Mouse (Mus musculus) CH12.LX (cell line): Measurements from ENCODE around the gene Abcb9. TPM values are rescaled to one million over a fixed set of nuclear protein-coding genes. Genes with fewer than 3 reads are reported as not detected.

Source experiments
- DNase-seq: peaks from one replicate; pipeline ENCODE4 v3.0.0-alpha.2; 2013; ENCODE audit errors: extremely low read depth
- H3K27ac ChIP-seq: 2 replicates; pipeline ENCODE4 v1.5.1; 2012; ENCODE audit warnings: low read depth, mild to moderate bottlenecking, control low read depth, moderate library complexity; ENCODE audit not compliant: insufficient read depth
- H3K27me3 ChIP-seq: replicated peaks from 2 replicates; pipeline ENCODE3; 2012; ENCODE audit warnings: inconsistent platforms
- H3K36me3 ChIP-seq, 2 experiments: replicated peaks in 1 of 2; 2 replicates each; pipeline versions ENCODE3 to v1.6.1; 2012; ENCODE audit warnings: inconsistent platforms in 1 of 2, low read length in 1 of 2, mild to moderate bottlenecking in 1 of 2, mixed read lengths in 1 of 2, moderate library complexity in 1 of 2; ENCODE audit not compliant: control insufficient read depth in 1 of 2, insufficient read depth in 1 of 2
- H3K4me1 ChIP-seq, 2 experiments: 2 replicates each; pipeline ENCODE4 v1.6.1; 2012; ENCODE audit warnings: inconsistent platforms in 1 of 2, moderate library complexity in 1 of 2; ENCODE audit not compliant: insufficient read depth in 2 of 2, control insufficient read depth in 1 of 2
- H3K4me2 ChIP-seq: 2 replicates; pipeline ENCODE4 v1.6.1; 2012; ENCODE audit warnings: low read depth, mild to moderate bottlenecking, control low read depth; ENCODE audit not compliant: poor library complexity, insufficient read depth, severe bottlenecking
- H3K4me3 ChIP-seq, 3 experiments: fragments of 150-350 bp in 1 of 3; sonication (generic) in 1 of 3; replicated peaks in 1 of 3; 2 replicates each; pipeline versions ENCODE3 to v1.5.1; 2011 to 2012; ENCODE audit warnings: low read depth in 2 of 3, low read length in 2 of 3, mild to moderate bottlenecking in 2 of 3, moderate library complexity in 2 of 3, control low read depth in 1 of 3, improper control_type of control experiment in 1 of 3, inconsistent platforms in 1 of 3, mixed read lengths in 1 of 3; ENCODE audit not compliant: poor library complexity in 1 of 3
- H3K79me2 ChIP-seq: replicated peaks from 2 replicates; pipeline ENCODE4 v1.6.1; 2012; ENCODE audit warnings: mild to moderate bottlenecking, moderate library complexity; ENCODE audit not compliant: control insufficient read depth, poor library complexity, insufficient read depth, severe bottlenecking; ENCODE audit errors: extremely low read depth
- H3K9ac ChIP-seq: 2 replicates; pipeline ENCODE4 v1.6.1; 2012; ENCODE audit warnings: low read depth, mild to moderate bottlenecking, control low read depth, moderate library complexity; ENCODE audit not compliant: insufficient read depth
- H3K9me3 ChIP-seq: replicated peaks from 2 replicates; pipeline ENCODE3; 2012; ENCODE audit warnings: low read length, inconsistent platforms, mixed read lengths
- BHLHE40 ChIP-seq: IDR thresholded peaks from 2 replicates; pipeline ENCODE4 v1.6.1; 2011; ENCODE audit warnings: mild to moderate bottlenecking, low read depth, low read length, improper control_type of control experiment
- CTCF ChIP-seq, 2 experiments: IDR thresholded peaks in 1 of 2; conservative IDR thresholded peaks in 1 of 2; 2 replicates each; pipeline ENCODE4 v1.5.1; 2011 to 2012; ENCODE audit warnings: low read depth in 2 of 2, low read length in 2 of 2, improper control_type of control experiment in 1 of 2, inconsistent platforms in 1 of 2, mild to moderate bottlenecking in 1 of 2, moderate library complexity in 1 of 2
- ELF1 ChIP-seq: IDR thresholded peaks from 2 replicates; pipeline ENCODE4 v1.6.1; 2014; ENCODE audit warnings: low read depth, mild to moderate bottlenecking, inconsistent platforms, low read length, improper control_type of control experiment
- EP300 ChIP-seq: IDR thresholded peaks from 2 replicates; pipeline ENCODE4 v1.6.1; 2011; ENCODE audit warnings: low read length, improper control_type of control experiment
- ETS1 ChIP-seq: conservative IDR thresholded peaks from 2 replicates; pipeline ENCODE4 v1.6.1; 2012; ENCODE audit warnings: low read depth, mild to moderate bottlenecking, inconsistent platforms, low read length, improper control_type of control experiment, moderate library complexity
- GABPA ChIP-seq: IDR thresholded peaks from 2 replicates; pipeline ENCODE4 v1.6.1; 2012; ENCODE audit warnings: low read depth, low read length, improper control_type of control experiment, inconsistent platforms; ENCODE audit not compliant: insufficient replicate concordance
- HCFC1 ChIP-seq: IDR thresholded peaks from 2 replicates; pipeline ENCODE4 v1.6.1; 2012; ENCODE audit warnings: low read depth, mild to moderate bottlenecking, inconsistent platforms, low read length, improper control_type of control experiment
- JUN ChIP-seq: IDR thresholded peaks from 2 replicates; pipeline ENCODE4 v1.6.1; 2011; ENCODE audit warnings: low read depth, mild to moderate bottlenecking, low read length, improper control_type of control experiment, moderate library complexity; ENCODE audit not compliant: insufficient read depth
- JUND ChIP-seq: conservative IDR thresholded peaks from 2 replicates; pipeline ENCODE4 v1.6.1; 2011; ENCODE audit warnings: low read depth, low read length, improper control_type of control experiment
- MAFK ChIP-seq: IDR thresholded peaks from 2 replicates; pipeline ENCODE4 v1.6.1; 2011; ENCODE audit warnings: low read length, improper control_type of control experiment; ENCODE audit not compliant: insufficient replicate concordance
- MAZ ChIP-seq: IDR thresholded peaks from 2 replicates; pipeline ENCODE4 v1.6.1; 2012; ENCODE audit warnings: low read depth, mild to moderate bottlenecking, inconsistent platforms, low read length, improper control_type of control experiment, moderate library complexity
- MEF2A ChIP-seq: IDR thresholded peaks from 2 replicates; pipeline ENCODE4 v1.6.1; 2014; ENCODE audit warnings: low read depth, mild to moderate bottlenecking, inconsistent platforms, low read length, improper control_type of control experiment, borderline replicate concordance
- NELFE ChIP-seq: IDR thresholded peaks from 2 replicates; pipeline ENCODE4 v1.6.1; 2011; ENCODE audit warnings: low read depth, low read length, improper control_type of control experiment
- NRF1 ChIP-seq: IDR thresholded peaks from 2 replicates; pipeline ENCODE4 v1.6.1; 2014; ENCODE audit warnings: low read depth, mild to moderate bottlenecking, inconsistent platforms, low read length, improper control_type of control experiment, moderate library complexity
- PAX5 ChIP-seq: IDR thresholded peaks from 2 replicates; pipeline ENCODE4 v1.6.1; 2012; ENCODE audit warnings: low read length, inconsistent platforms, mixed read lengths
- POLR2A ChIP-seq: IDR thresholded peaks from 2 replicates; pipeline ENCODE4 v1.6.1; 2011; ENCODE audit warnings: low read depth, mild to moderate bottlenecking, improper control_type of control experiment, low read length
- POLR2AphosphoS2 ChIP-seq: IDR thresholded peaks from 2 replicates; pipeline ENCODE4 v1.6.1; 2011; ENCODE audit warnings: low read depth, low read length, improper control_type of control experiment
- RAD21 ChIP-seq: IDR thresholded peaks from 2 replicates; pipeline ENCODE4 v1.6.1; 2011; ENCODE audit warnings: low read depth, mild to moderate bottlenecking, low read length, improper control_type of control experiment, moderate library complexity
- RCOR1 ChIP-seq: conservative IDR thresholded peaks from 2 replicates; pipeline ENCODE4 v1.6.1; 2012; ENCODE audit warnings: low read depth, mild to moderate bottlenecking, inconsistent platforms, low read length, improper control_type of control experiment
- SMC3 ChIP-seq: IDR thresholded peaks from 2 replicates; pipeline ENCODE4 v1.6.1; 2011; ENCODE audit warnings: low read depth, low read length, improper control_type of control experiment
- TBP ChIP-seq: conservative IDR thresholded peaks from 2 replicates; pipeline ENCODE4 v1.6.1; 2011; ENCODE audit warnings: low read depth, low read length, improper control_type of control experiment
- USF1 ChIP-seq: IDR thresholded peaks from 2 replicates; pipeline ENCODE4 v1.6.1; 2014; ENCODE audit warnings: low read depth, mild to moderate bottlenecking, inconsistent platforms, low read length, improper control_type of control experiment
- ZC3H11A ChIP-seq: IDR thresholded peaks from 2 replicates; pipeline ENCODE4 v1.6.1; 2012; ENCODE audit warnings: low read depth, mild to moderate bottlenecking, inconsistent platforms, low read length, improper control_type of control experiment
- ZKSCAN1 ChIP-seq: IDR thresholded peaks from 2 replicates; pipeline ENCODE4 v1.6.1; 2012; ENCODE audit warnings: low read depth, inconsistent platforms, low read length, improper control_type of control experiment, borderline replicate concordance
- ZMIZ1 ChIP-seq: IDR thresholded peaks from 2 replicates; pipeline ENCODE4 v1.6.1; 2012; ENCODE audit warnings: low read depth, mild to moderate bottlenecking, inconsistent platforms, low read length, improper control_type of control experiment
- ZNF384 ChIP-seq: IDR thresholded peaks from 2 replicates; pipeline ENCODE4 v1.6.1; 2012; ENCODE audit warnings: low read depth, low read length, improper control_type of control experiment, inconsistent platforms
- dilution Hi-C: fragments of 300-500 bp; cut with MboI; formaldehyde crosslinking; loops from 2 replicates; pipeline ENCODE4 v1.14.3; 2020; ENCODE audit warnings: low sequenced_read_pairs; ENCODE audit not compliant: extremely low pct_unique_long_range_greater_than_20kb, extremely low pct_ligation_motif_present
- in situ Hi-C: fragments of 300-500 bp; cut with MboI; formaldehyde crosslinking; loops from 3 replicates; pipeline ENCODE4 v1.14.3; 2019; ENCODE audit warnings: low sequenced_read_pairs, low pct_ligation_motif_present, low pct_unique_long_range_greater_than_20kb, mixed read lengths
- polyA plus RNA-seq: library from polyadenylated mRNA; unstranded; fragments of >175 nt; gene quantifications from 2 replicates; pipeline ENCODE4 v1.2.1, GENCODE M21; 2012; ENCODE audit warnings: low read depth; ENCODE audit not compliant: insufficient read length
- total RNA-seq, 2 experiments: library from RNA; depleted of rRNA; stranded (reverse); fragments of 300-350 nt in 1 of 2; fragments of >200 nt in 1 of 2; gene quantifications; 2 replicates each; pipeline ENCODE4 v1.2.3; 2012 to 2014

Gene Abcb9
- total and polyA plus RNA-seq, 3 experiments: 0.44 to 1.4 (median 0.98) TPM

GRCm38 (mm10) chr5:124027702-124028470, 67.7 kb downstream of the Abcb9 start:
- Histone ChIP-seq H3K27ac (no peak overlapping the region), H3K9me3 (no peaks in the 10 kb centered on the region), H3K9ac (no peak overlapping the region), H3K27me3 (no peaks in the 10 kb centered on the region), H3K79me2 (peaks cover 31% of the 10 kb centered on the region), H3K4me3 (no peak overlapping the region), H3K4me2 (no peak overlapping the region), H3K36me3 (peaks cover 3 to 40% of the 10 kb centered on the region in 2 experiments), H3K4me1 (peaks cover 20 to 69% of the 10 kb centered on the region in 2 experiments)
- no peak for TF ChIP-seq JUN
- TF ChIP-seq PAX5: no peak
- no peak for TF ChIP-seq TBP
- TF ChIP-seq ZC3H11A: no peak
- TF ChIP-seq BHLHE40: no peak
- no peak for TF ChIP-seq USF1
- no peak for TF ChIP-seq POLR2AphosphoS2
- TF ChIP-seq JUND: no peak
- TF ChIP-seq CTCF (conservative IDR thresholded peaks at IDR 0.05 in 1 of 2, IDR thresholded peaks at IDR 0.05 in 1 of 2; ENCODE audit: low read depth in 2 of 2, low read length in 2 of 2): no peak
- no peak for DNase-seq
- in situ Hi-C loops (no loop called here), dilution Hi-C loops (no loop called here)

- Histone ChIP-seq H3K9ac (no peak overlapping the region), H3K4me1 (peaks cover 25 to 77% of the 10 kb centered on the region in 2 experiments), H3K4me3 (no peak overlapping the region), H3K36me3 (peaks cover 3 to 43% of the 10 kb centered on the region in 2 experiments), H3K79me2 (peaks cover 31% of the 10 kb centered on the region), H3K27me3 (no peaks in the 10 kb centered on the region), H3K4me2 (no peak overlapping the region), H3K27ac (no peak overlapping the region), H3K9me3 (no peaks in the 10 kb centered on the region)
- TF ChIP-seq PAX5 (no peak), RCOR1 (no peak), MEF2A (no peak), MAZ (no peak), USF1 (no peak), ETS1 (no peak), NRF1 (no peak), MAFK (no peak), ZNF384 (no peak), POLR2AphosphoS2 (no peak), NELFE (no peak), SMC3 (no peak), HCFC1 (no peak), ZKSCAN1 (no peak), RAD21 (no peak), ZMIZ1 (no peak), EP300 (no peak), POLR2A (no peak), ELF1 (no peak), GABPA (no peak)
- no peak for DNase-seq
- dilution Hi-C loops (no loop called here), in situ Hi-C loops (no loop called here)
Measured at GRCm38 (mm10) chr5:124026568-124026967, 69.0 kb downstream of the Abcb9 start.
